Comparison of ENCODE assay signal across 18 mouse cellular contexts in the genomic region with DNA sequence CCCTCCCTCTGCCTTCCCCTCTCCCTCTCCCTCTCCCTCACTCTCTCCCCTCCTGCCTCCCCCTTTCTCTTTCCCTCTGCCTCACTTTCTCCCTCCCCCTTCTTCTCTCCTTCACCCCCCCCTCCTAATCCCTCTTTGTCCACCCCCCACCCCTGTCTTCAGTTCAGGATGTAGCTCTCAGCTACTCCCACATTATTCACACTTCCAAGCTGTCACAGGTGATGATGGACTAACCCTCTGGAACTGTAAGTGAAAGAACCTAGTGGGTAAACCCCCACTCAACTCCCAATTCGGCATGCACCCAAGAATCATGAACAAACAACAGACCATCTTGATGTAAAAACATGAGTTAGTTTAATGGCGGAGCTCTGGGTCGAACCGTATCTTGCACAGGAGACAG.
"Had no signal": no experiment of that assay in that cellular context is flagged by ENCODE, and none has a peak within 500 bp of the region (broad histone marks: within the 10 kb centered on the region; RNA-seq: fewer than 3 reads in every experiment).

No protein-coding gene starts in this region.

- H3K9me3 ChIP-seq: liver, embryonic 12.5 days; midbrain, embryonic 10.5 days; midbrain, embryonic 13.5 days; midbrain, embryonic 15.5 days; neural tube, embryonic 13.5 days; neural tube, embryonic 15.5 days had no signal

- H3K4me1 ChIP-seq: midbrain, embryonic 10.5 days; midbrain, embryonic 13.5 days; midbrain, embryonic 15.5 days; neural tube, embryonic 13.5 days; neural tube, embryonic 15.5 days had no signal

- ATAC-seq: liver, embryonic 12.5 days; midbrain, embryonic 13.5 days; midbrain, embryonic 15.5 days had no signal

- H3K9ac ChIP-seq: liver, embryonic 12.5 days; liver, embryonic 14.5 days; midbrain, embryonic 13.5 days; midbrain, embryonic 15.5 days; neural tube, embryonic 13.5 days; neural tube, embryonic 15.5 days had no signal

- H3K36me3 ChIP-seq: liver, embryonic 12.5 days; midbrain, embryonic 10.5 days; midbrain, embryonic 13.5 days; midbrain, embryonic 15.5 days; neural tube, embryonic 13.5 days; neural tube, embryonic 15.5 days had no signal

- H3K4me3 ChIP-seq: liver, embryonic 12.5 days; midbrain, embryonic 10.5 days; midbrain, embryonic 13.5 days; midbrain, embryonic 15.5 days; myocyte; neural tube, embryonic 13.5 days; neural tube, embryonic 15.5 days had no signal

- H3K4me2 ChIP-seq: liver, embryonic 12.5 days; midbrain, embryonic 13.5 days; midbrain, embryonic 15.5 days; neural tube, embryonic 13.5 days; neural tube, embryonic 15.5 days had no signal

- H3K27me3 ChIP-seq: liver, embryonic 12.5 days; midbrain, embryonic 13.5 days; midbrain, embryonic 15.5 days; neural tube, embryonic 13.5 days; neural tube, embryonic 15.5 days had no signal

- DNase-seq: lung, postnatal 10 days; lung, postnatal 4 days; retina, postnatal 1 day; right cerebral cortex, adult 18-20 months; right cerebral cortex, postnatal 25 days; right cerebral cortex, postnatal 4 days; spleen, adult 18-20 months; thymus, adult 2 months; thymus, postnatal 25 days; thymus, postnatal 4 days had no signal

- H3K27ac ChIP-seq: liver, embryonic 12.5 days; liver, embryonic 14.5 days; midbrain, embryonic 10.5 days; midbrain, embryonic 13.5 days; midbrain, embryonic 15.5 days; neural tube, embryonic 13.5 days; neural tube, embryonic 15.5 days had no signal
